Mouse (Mus musculus) intestine, postnatal 0 days (tissue): ENCODE data around the gene Cpsf3. TPM values are rescaled to one million over a fixed set of nuclear protein-coding genes. Genes with fewer than 3 reads are reported as not detected.

Experiments used
- ATAC-seq: fragments of 200-750 bp; cut with Nextera tagmentation; 2 replicates; pipeline ENCODE4 v1.8.0; 2017; ENCODE audit warnings: mild to moderate bottlenecking, moderate TSS enrichment, moderate library complexity
- H3K27ac ChIP-seq: fragments of 300-500 bp; sonication (generic); 2 replicates; pipeline ENCODE4 v1.5.1; 2014; ENCODE audit warnings: mild to moderate bottlenecking, low read depth, low read length, moderate library complexity
- H3K27me3 ChIP-seq: fragments of 300-500 bp; sonication (generic); replicated peaks from 2 replicates; pipeline ENCODE4 v1.6.1; 2014; ENCODE audit warnings: low read length, mixed read lengths; ENCODE audit not compliant: control insufficient read depth, insufficient read depth
- H3K36me3 ChIP-seq: fragments of 300-500 bp; sonication (generic); 2 replicates; pipeline ENCODE4 v1.6.1; 2014; ENCODE audit warnings: mild to moderate bottlenecking, moderate library complexity; ENCODE audit not compliant: control insufficient read depth, insufficient read depth
- H3K4me1 ChIP-seq: fragments of 300-500 bp; sonication (generic); replicated peaks from 2 replicates; pipeline ENCODE4 v1.6.1; 2014; ENCODE audit warnings: antibody characterized with exemption, low read length, mixed read lengths; ENCODE audit not compliant: control insufficient read depth, insufficient read depth
- H3K4me2 ChIP-seq: fragments of 300-500 bp; sonication (generic); replicated peaks from 2 replicates; pipeline ENCODE4 v1.6.1; 2014; ENCODE audit warnings: low read depth, mild to moderate bottlenecking, moderate library complexity
- H3K4me3 ChIP-seq: fragments of 300-500 bp; sonication (generic); 2 replicates; pipeline ENCODE4 v1.5.1; 2014; ENCODE audit warnings: low read depth, low read length
- H3K9ac ChIP-seq: fragments of 300-500 bp; sonication (generic); 2 replicates; pipeline ENCODE4 v1.6.1; 2014; ENCODE audit warnings: mild to moderate bottlenecking, low read depth, low read length
- H3K9me3 ChIP-seq: fragments of 300-500 bp; sonication (generic); 2 replicates; pipeline ENCODE4 v1.6.1; 2016; ENCODE audit warnings: mixed run types; ENCODE audit not compliant: control insufficient read depth
- CTCF ChIP-seq: sonication (generic); IDR thresholded peaks from 2 replicates; pipeline ENCODE4 v1.5.1; 2016; ENCODE audit warnings: low read depth, mild to moderate bottlenecking, control low read depth, antibody characterized with exemption, moderate library complexity
- WGBS: fragments of 180-500 bp; shearing (Covaris S2); extraction: QIAGEN DNeasy Blood & Tissue Kit; methylation state at CpG from one replicate; pipeline ENCODE4 v1.1.7; 2014; 5-methylcytosine and 5-hydroxymethylcytosine counted together
- polyA plus RNA-seq: library from polyadenylated mRNA; unstranded; fragments of >200 nt; fragmentation: Nextera tagmentation; extraction: Ambion mirVana; gene quantifications from 2 replicates; pipeline ENCODE4 v1.2.1, GENCODE M21; 2015

The Cpsf3 gene
- 41.6 and 44.3 TPM in 2 replicates for polyA plus RNA-seq

DNA sequence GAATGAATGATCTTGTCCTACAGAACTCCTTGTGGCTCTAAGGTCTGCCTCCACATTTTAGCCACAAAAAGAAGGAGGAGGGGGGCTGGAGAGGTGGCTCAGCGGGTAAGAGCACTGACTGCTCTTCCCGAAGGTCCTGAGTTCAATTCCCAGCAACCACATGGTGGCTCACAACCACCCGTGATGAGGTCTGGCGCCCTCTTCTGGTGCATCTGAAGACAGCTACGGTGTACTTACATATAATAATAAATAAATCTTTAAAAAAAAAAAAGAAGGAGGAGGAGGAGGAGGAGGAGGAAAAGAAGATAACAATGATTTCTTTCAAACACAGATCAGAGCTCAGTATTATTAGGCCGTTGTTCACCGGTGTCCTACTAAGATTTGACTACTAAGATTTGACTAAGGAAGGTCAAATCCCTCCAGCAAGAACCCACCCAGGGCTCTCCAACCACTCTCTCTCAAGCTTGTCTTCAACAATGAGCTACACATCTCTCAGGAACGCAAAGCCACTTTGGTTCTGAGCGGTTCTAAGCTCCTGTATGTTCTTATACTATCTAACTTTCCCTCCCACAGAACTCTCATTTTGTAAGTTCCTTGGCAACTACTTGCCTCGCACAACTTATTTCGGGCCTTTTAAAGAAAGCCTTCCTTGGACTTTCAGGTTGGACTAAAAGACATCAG is at the start of gene Cpsf3:
Cpsf3 (plus strand) TSS at position 631 of the 681 bp plus-strand sequence.
- ATAC-seq: no peak
- 0 out of 2 replicates have a peak, but pooled peaks cover 5% of the 10 kb centered on the region for H3K4me1 ChIP-seq
- 0 out of 2 replicates have a peak, but pooled peaks have one; percentile 36 for TF ChIP-seq CTCF
- H3K9me3 ChIP-seq: no peaks in the 10 kb centered on the region
- no peaks in the 10 kb centered on the region for H3K36me3 ChIP-seq
- H3K4me2 ChIP-seq: peak within 1 kb of the TSS; percentile 83
- H3K27me3 ChIP-seq: no peaks in the 10 kb centered on the region
- peak within 1 kb of the TSS; percentile 78 for H3K9ac ChIP-seq
- peak within 1 kb of the TSS; percentile 81 for H3K27ac ChIP-seq
- 57% methylated on average over 11 of the region's 11 CpGs for WGBS
- peak within 1 kb of the TSS; percentile 78 for H3K4me3 ChIP-seq

DNA sequence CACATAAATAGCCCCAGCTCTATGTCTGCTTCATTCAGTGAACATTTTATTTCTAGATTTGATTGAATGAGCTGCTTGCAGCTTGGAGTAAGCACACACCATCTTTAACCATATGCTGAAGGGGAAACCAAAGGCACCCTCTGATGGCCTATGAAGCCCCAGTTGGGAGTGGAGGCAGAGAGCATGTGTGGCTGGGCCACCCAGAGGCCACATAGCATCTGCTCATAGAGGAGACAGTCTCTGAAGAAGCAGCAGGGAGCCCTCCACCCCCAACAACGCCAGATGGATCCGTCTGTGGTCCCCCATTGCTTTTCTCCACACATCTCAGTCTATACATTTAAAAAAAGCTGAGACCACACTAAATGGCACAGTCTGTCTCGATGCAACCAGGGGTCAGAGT is 43.2 kb upstream of the Cpsf3 start:
- Histone ChIP-seq H3K27me3 (no peaks in the 10 kb centered on the region), H3K9me3 (no peaks in the 10 kb centered on the region), H3K4me2 (no peak overlapping the region), H3K36me3 (peaks cover 22% of the 10 kb centered on the region), H3K4me1 (0 out of 2 replicates have a peak, but pooled peaks cover 3% of the 10 kb centered on the region), H3K27ac (no peak overlapping the region), H3K9ac (no peak overlapping the region), H3K4me3 (no peak overlapping the region)
- 81% methylated on average over 3 of the region's 3 CpGs for WGBS
- TF ChIP-seq CTCF: no peak
- ATAC-seq: no peak

DNA sequence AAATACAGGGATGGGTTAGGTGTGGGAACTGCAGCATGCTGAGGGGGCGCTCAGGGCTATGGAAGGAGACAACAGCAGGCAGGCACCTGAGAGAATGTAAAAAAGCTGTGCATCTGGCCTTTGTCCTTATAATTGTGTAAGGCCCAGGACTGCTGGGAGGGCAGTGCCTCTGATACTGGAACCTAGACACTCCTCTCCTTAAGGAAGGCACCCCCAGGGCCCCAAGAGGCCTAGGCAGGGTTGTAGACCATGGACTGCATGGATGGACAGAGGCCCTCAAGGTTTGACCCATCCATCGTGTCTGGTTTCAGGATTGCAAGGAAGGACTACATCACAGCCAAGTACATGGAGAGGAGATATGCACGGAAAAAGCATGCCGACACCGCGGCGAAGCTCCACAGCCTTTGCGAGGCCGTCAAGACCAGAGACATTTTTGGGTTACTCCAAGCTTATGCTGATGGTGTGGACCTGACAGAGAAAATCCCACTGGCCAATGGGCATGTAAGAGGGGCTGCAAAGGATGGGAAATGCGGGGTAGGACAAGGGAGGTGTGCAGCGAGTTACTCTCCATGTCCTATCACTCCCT is 40.7 kb upstream of the Cpsf3 start:
- Histone ChIP-seq H3K36me3 (peaks cover 5% of the 10 kb centered on the region; the same call in 1 of the 2 replicates), H3K27ac (no peak overlapping the region), H3K9me3 (no peaks in the 10 kb centered on the region), H3K4me1 (0 out of 2 replicates have a peak, but pooled peaks cover 3% of the 10 kb centered on the region), H3K27me3 (no peaks in the 10 kb centered on the region), H3K4me2 (no peak overlapping the region), H3K9ac (no peak overlapping the region), H3K4me3 (no peak overlapping the region)
- no peak for TF ChIP-seq CTCF
- peak; percentile 80 for ATAC-seq
- WGBS: 90% methylated on average over 11 of the region's 11 CpGs

DNA sequence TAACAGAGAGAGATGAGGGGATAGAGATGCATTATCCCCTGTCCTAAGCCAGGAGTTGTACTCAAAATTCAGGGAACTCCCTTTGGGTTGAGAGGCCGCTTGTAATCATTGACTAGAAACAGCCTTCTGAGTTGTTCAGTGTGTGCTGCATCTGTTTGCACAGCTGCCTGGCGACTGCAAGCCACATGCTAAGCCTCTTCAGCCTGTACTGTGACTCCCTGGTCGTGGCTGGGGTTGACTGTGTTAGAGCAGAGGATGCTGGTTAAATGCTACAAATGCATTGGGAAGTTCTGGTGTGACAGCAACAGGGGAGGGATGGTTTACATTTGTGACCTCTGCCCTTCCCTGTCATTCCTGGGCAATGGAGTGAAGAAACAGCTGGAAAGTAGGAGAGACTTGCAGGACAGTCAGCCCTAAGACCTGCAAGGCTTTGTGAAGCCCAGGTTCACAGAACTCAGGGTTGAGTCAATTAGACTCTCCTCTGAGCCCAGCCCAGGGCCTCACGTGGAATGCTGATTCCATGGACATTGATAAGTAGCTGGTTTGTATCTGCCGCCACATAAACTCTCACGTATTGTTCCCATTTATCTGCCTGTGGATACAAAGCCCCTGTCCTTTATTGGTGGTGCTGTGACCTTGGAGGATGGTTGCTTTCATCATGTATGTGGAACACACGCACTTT is 37.3 kb upstream of the Cpsf3 start:
- peak; percentile 49 for ATAC-seq
- Histone ChIP-seq H3K4me2 (no peak overlapping the region), H3K36me3 (peaks cover 19% of the 10 kb centered on the region), H3K9me3 (no peaks in the 10 kb centered on the region), H3K9ac (no peak overlapping the region), H3K27ac (no peak overlapping the region), H3K27me3 (no peaks in the 10 kb centered on the region), H3K4me1 (0 out of 2 replicates have a peak, but pooled peaks cover 3% of the 10 kb centered on the region), H3K4me3 (no peak overlapping the region)
- no peak for TF ChIP-seq CTCF
- 43% methylated on average over 7 of the region's 7 CpGs for WGBS

DNA sequence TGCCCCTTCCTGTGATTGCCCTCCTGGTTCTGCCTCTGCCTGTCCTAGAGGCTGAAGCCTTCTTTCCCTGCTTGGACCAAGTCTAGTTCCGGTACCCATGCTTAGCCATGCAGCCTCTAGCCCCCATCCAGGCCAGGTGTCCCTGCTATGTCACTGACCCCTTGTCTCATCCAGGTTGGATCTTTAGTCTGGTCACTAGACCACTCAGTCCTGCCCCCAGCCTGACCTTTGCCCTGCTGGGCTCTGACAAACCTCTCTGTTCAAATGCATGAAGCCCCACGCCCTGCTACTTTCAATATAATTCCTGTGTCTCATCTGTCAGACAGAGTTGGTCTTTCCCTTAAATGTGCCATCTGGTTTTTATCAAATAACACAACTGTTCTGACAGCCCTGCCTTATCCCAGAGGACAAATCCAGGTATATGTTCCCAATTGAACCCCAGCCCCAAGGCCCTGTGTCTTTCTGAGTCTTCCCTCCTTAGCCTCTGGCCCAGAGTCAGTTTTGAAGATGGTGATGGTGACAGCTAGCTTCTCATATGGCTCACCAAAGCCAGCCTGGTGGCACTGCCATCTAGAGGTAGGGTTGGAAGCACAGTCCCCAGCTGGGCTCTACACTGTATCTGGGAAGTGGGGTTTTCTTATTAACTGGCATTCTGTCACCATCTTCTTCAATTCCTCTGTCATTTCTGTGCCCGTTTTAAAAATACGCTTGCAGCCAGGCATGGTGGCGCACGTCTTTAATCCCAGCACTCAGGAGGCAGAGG is 24.5 kb upstream of the Cpsf3 start:
- H3K27ac ChIP-seq: no peak overlapping the region
- H3K36me3 ChIP-seq: peaks cover 38% of the 10 kb centered on the region
- WGBS: 94% methylated on average over 6 of the region's 6 CpGs
- no peaks in the 10 kb centered on the region for H3K4me1 ChIP-seq
- H3K9me3 ChIP-seq: no peaks in the 10 kb centered on the region
- peak; percentile 76 for TF ChIP-seq CTCF
- H3K4me2 ChIP-seq: no peak overlapping the region
- no peak overlapping the region for H3K4me3 ChIP-seq
- no peaks in the 10 kb centered on the region for H3K27me3 ChIP-seq
- no peak overlapping the region for H3K9ac ChIP-seq
- ATAC-seq: no peak
